Mouse (Mus musculus) heart, embryonic 12.5 days (tissue): ENCODE data around the gene BC067074. TPM values are rescaled to one million over a fixed set of nuclear protein-coding genes. Genes with fewer than 3 reads are reported as not detected.
"Not testable (repeated sequence)": the region's sequence is repeated elsewhere in the genome, so short reads cannot be mapped to it uniquely, and the experiment has no call there.

ENCODE experiments used
- ATAC-seq: fragments of 200-750 bp; cut with Nextera tagmentation; 2 replicates; pipeline ENCODE4 v1.8.0; 2017; ENCODE audit warnings: moderate TSS enrichment, moderate library complexity; ENCODE audit not compliant: insufficient number of reproducible peaks, low FRiP score
- H3K27ac ChIP-seq: fragments of 300-500 bp; sonication (generic); 2 replicates; pipeline ENCODE4 v1.5.1; 2016; ENCODE audit warnings: mild to moderate bottlenecking, moderate library complexity; ENCODE audit not compliant: poor library complexity, severe bottlenecking
- H3K27me3 ChIP-seq: fragments of 300-500 bp; sonication (generic); replicated peaks from 2 replicates; pipeline ENCODE4 v1.6.1; 2016; ENCODE audit warnings: mild to moderate bottlenecking, moderate library complexity
- H3K36me3 ChIP-seq: fragments of 300-500 bp; sonication (generic); 2 replicates; pipeline ENCODE4 v1.6.1; 2016; ENCODE audit warnings: mild to moderate bottlenecking, moderate library complexity
- H3K4me1 ChIP-seq: fragments of 300-500 bp; sonication (generic); replicated peaks from 2 replicates; pipeline ENCODE4 v1.6.1; 2016; ENCODE audit warnings: mild to moderate bottlenecking
- H3K4me2 ChIP-seq: fragments of 300-500 bp; sonication (generic); 2 replicates; pipeline ENCODE4 v1.6.1; 2016; ENCODE audit warnings: mild to moderate bottlenecking, moderate library complexity
- H3K4me3 ChIP-seq: fragments of 300-500 bp; sonication (generic); 2 replicates; pipeline ENCODE4 v1.5.1; 2016; ENCODE audit warnings: mild to moderate bottlenecking
- H3K9ac ChIP-seq: fragments of 300-500 bp; sonication (generic); 2 replicates; pipeline ENCODE4 v1.6.1; 2016; ENCODE audit warnings: mild to moderate bottlenecking, moderate library complexity
- H3K9me3 ChIP-seq: fragments of 300-500 bp; sonication (generic); replicated peaks from 2 replicates; pipeline ENCODE4 v1.6.1; 2016; ENCODE audit warnings: mild to moderate bottlenecking, moderate library complexity
- WGBS: fragments of 180-500 bp; shearing (Covaris S2); methylation state at CpG from one replicate; pipeline ENCODE4 v1.1.7; 2016; 5-methylcytosine and 5-hydroxymethylcytosine counted together
- polyA plus RNA-seq: library from polyadenylated mRNA; unstranded; fragments of >200 nt; fragmentation: Nextera tagmentation; extraction: Ambion mirVana; gene quantifications from 2 replicates; pipeline ENCODE4 v1.2.1, GENCODE M21; 2016

The BC067074 gene
- polyA plus RNA-seq: 4.0 and 4.2 TPM in 2 replicates

DNA sequence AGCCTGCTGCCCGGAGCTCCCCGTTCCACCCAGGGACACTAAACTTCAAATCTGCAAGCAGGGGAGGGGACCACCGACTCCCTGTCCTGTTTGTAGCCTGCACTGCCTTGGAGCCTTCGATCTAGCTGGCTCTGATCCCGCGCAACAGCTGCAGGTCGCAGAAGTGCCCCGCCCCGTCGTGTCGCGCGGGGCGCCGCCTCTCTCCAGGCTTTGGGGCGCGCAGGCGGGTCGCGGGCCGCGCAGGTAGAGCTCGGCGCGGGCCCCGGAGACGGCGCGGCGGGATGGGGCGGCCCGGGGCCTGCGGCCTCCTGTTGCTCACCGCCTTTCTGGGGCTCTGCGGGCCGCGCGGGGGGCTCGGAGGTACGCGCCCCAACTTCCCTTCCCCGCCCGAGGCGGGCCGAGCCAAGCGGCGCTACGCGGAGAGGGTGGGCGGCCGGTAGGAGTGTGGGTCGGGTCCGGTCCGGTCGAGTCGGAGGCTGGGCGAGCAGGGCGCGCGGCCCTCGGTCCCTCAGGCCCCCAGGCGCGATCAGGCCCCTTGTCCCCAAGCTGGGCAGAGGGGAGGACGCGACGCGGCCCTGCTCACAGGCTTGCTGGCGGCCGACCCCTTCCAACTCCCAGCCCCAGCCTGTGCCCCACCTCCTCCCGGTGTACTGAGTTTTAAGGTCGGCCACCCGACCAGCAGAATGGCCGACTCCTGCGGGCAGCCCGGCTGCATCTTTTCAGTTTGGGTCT, at the start of gene BC067074:
TSS of gene BC067074 (plus strand) at position 185 of the 732 bp plus-strand sequence.
- no peak within 1 kb of the TSS for H3K27ac ChIP-seq
- under 1% methylated on average over 74 of the region's 75 CpGs for WGBS
- ATAC-seq: peak; percentile 59
- H3K9ac ChIP-seq: peak within 1 kb of the TSS; percentile 89
- H3K4me2 ChIP-seq: peak within 1 kb of the TSS; percentile 86
- no peaks in the 10 kb centered on the region for H3K9me3 ChIP-seq
- no peaks in the 10 kb centered on the region for H3K27me3 ChIP-seq
- H3K4me1 ChIP-seq: peaks cover 7% of the 10 kb centered on the region; the same call in 1 of the 2 replicates
- H3K4me3 ChIP-seq: peak within 1 kb of the TSS; percentile 74
- H3K36me3 ChIP-seq: no peaks in the 10 kb centered on the region

DNA sequence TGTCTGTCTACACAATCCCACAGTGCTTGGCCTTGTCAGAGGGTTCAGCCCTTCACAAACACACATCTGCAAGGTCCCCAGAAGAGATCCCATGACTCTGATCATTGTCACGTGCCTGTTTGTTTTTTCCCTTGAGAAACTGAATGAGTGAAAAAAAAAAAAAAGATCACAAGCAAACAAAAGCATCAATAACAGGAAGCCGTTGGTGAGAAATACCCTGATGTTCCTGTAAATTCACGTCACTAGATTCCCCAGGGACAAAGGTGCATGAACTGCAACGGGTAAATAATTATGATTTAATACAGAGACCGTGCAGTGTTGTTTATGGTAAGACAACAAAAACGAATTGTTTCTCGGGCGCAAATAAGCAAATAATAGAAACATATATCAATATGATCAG, 47.9 kb upstream of the BC067074 start:
- no peak for ATAC-seq
- 72% methylated on average over 8 of the region's 8 CpGs for WGBS
- no peaks in the 10 kb centered on the region for H3K36me3 ChIP-seq
- no peaks in the 10 kb centered on the region for H3K9me3 ChIP-seq
- H3K27me3 ChIP-seq: no peaks in the 10 kb centered on the region
- no peak overlapping the region for H3K27ac ChIP-seq
- 0 out of 2 replicates have a peak, but pooled peaks cover 6% of the 10 kb centered on the region for H3K4me1 ChIP-seq
- no peak overlapping the region for H3K4me2 ChIP-seq
- no peak overlapping the region for H3K4me3 ChIP-seq
- no peak overlapping the region for H3K9ac ChIP-seq

- not testable (repeated sequence) for H3K9ac ChIP-seq, H3K27ac ChIP-seq, H3K4me2 ChIP-seq, ATAC-seq, H3K27me3 ChIP-seq, H3K36me3 ChIP-seq, H3K4me3 ChIP-seq, H3K9me3 ChIP-seq, H3K4me1 ChIP-seq
- WGBS: 81% methylated on average over 7 of the region's 7 CpGs
Observed at GRCm38 (mm10) chr13:113252580-113252979, 40.4 kb upstream of the BC067074 start.

GRCm38 (mm10) chr13:113256766-113257165, 36.2 kb upstream of the BC067074 start:
- no peak overlapping the region for H3K27ac ChIP-seq
- no peak for ATAC-seq
- H3K36me3 ChIP-seq: no peaks in the 10 kb centered on the region
- no peaks in the 10 kb centered on the region for H3K9me3 ChIP-seq
- no peak overlapping the region for H3K4me2 ChIP-seq
- WGBS: 69% methylated on average over 2 of the region's 2 CpGs
- no peak overlapping the region for H3K9ac ChIP-seq
- H3K4me1 ChIP-seq: no peaks in the 10 kb centered on the region
- H3K4me3 ChIP-seq: no peak overlapping the region
- no peaks in the 10 kb centered on the region for H3K27me3 ChIP-seq

DNA sequence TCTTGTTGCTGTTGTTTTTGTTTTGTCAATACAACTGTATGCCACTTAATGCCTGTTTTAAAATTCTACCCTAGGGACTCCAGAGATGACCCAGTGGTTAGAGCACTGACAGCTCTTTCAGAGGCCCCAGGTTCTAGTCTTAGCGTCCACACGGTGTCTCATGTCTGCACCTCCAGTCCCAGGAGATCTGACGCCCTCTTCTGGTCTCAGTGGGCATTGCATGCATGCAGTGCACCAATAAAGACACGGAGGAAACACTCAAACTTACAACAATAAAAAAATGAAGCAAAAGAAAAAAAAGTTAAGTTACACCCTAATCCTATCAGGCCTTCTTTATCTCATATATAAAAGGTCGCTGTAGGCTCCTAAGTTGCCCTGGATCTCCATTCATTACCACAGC, 35.8 kb upstream of the BC067074 start:
- H3K9ac ChIP-seq: no peak overlapping the region
- H3K4me3 ChIP-seq: no peak overlapping the region
- H3K27ac ChIP-seq: no peak overlapping the region
- H3K4me1 ChIP-seq: no peaks in the 10 kb centered on the region
- no peak overlapping the region for H3K4me2 ChIP-seq
- H3K27me3 ChIP-seq: no peaks in the 10 kb centered on the region
- H3K36me3 ChIP-seq: no peaks in the 10 kb centered on the region
- WGBS: 47% methylated on average over 5 of the region's 5 CpGs
- H3K9me3 ChIP-seq: no peaks in the 10 kb centered on the region
- ATAC-seq: no peak

DNA sequence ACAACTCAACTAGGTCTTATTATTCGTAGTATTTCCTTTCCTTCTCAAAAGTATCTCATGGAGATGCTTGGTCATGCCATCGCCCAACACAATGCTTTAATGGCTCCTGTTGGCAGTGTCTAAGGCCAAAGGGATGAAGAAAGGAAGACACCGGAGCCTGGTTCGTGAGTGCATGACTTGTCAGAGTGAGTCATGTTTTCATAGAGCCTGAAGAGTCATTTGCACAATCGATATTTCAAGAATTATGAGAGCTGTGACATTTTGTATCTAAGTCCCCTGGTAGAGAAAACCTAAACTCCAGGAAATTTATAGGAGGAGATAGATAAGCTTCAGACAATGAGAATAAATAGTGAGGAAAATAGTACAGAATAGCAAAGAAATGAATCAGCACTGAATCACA, 33.7 kb upstream of the BC067074 start:
- no peak for ATAC-seq
- Histone ChIP-seq H3K4me2 (no peak overlapping the region), H3K27me3 (no peaks in the 10 kb centered on the region), H3K9me3 (no peaks in the 10 kb centered on the region), H3K9ac (no peak overlapping the region), H3K4me3 (no peak overlapping the region), H3K4me1 (0 out of 2 replicates have a peak, but pooled peaks cover 8% of the 10 kb centered on the region), H3K36me3 (no peaks in the 10 kb centered on the region), H3K27ac (no peak overlapping the region)
- WGBS: 81% methylated on average over 5 of the region's 5 CpGs

DNA sequence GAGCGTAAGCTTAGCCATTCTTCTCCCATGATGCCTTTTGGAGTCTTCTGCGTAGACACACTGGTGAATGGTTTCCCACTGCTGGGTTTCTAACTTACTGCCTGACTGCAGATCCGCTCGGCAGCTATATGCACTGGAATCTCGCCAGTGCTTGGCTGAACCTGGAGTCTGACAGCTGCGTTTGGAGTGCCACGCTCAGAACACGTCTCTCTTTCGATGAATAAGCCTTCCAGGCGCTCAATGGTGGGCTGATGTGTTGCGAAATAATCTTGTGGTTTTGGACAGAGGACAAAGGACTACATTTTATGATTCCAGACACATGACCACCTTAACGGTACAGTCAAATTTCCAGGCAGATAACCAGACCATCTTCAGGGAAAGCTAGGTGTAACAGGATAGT, 30.1 kb upstream of the BC067074 start:
- H3K27ac ChIP-seq: no peak overlapping the region; the same call in 1 of the 2 replicates
- no peak overlapping the region for H3K4me3 ChIP-seq
- no peaks in the 10 kb centered on the region for H3K9me3 ChIP-seq
- ATAC-seq: 0 out of 2 replicates have a peak, but pooled peaks have one; percentile 15
- 0 out of 2 replicates have a peak, but pooled peaks cover 8% of the 10 kb centered on the region for H3K4me1 ChIP-seq
- H3K9ac ChIP-seq: no peak overlapping the region
- no peaks in the 10 kb centered on the region for H3K27me3 ChIP-seq
- peak overlapping the region; percentile 43 for H3K4me2 ChIP-seq
- 63% methylated on average over 12 of the region's 12 CpGs for WGBS
- H3K36me3 ChIP-seq: no peaks in the 10 kb centered on the region

DNA sequence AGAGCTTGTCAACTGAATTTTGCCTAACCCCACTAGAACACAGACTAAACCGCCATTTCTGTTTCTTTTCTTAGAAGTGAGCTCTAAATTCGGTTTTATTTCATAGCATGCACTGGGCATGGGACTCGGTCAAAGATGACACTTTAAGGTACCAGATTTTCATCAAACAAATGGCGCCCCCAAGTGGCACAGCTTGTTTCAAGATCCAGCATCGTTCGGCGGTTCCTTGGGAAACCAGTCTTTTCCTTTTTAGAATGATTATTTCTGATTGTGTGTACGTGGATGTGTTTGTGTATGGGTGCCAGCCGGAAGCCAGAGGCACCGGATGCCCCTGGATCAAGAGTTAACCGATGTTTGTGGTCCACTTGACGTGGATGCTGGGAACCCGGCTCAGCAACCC, 27.7 kb upstream of the BC067074 start:
- 26% methylated on average over 13 of the region's 13 CpGs for WGBS
- no peaks in the 10 kb centered on the region for H3K36me3 ChIP-seq
- H3K4me1 ChIP-seq: 0 out of 2 replicates have a peak, but pooled peaks cover 8% of the 10 kb centered on the region
- no peak overlapping the region for H3K9ac ChIP-seq
- no peak overlapping the region for H3K4me3 ChIP-seq
- no peak overlapping the region for H3K4me2 ChIP-seq
- H3K27me3 ChIP-seq: no peaks in the 10 kb centered on the region
- no peak for ATAC-seq
- no peaks in the 10 kb centered on the region for H3K9me3 ChIP-seq
- no peak overlapping the region for H3K27ac ChIP-seq

GRCm38 (mm10) chr13:113266495-113266951, 26.4 kb upstream of the BC067074 start:
- Histone ChIP-seq H3K36me3 (no peaks in the 10 kb centered on the region), H3K4me3 (no peak overlapping the region)
- ATAC-seq: 0 out of 2 replicates have a peak, but pooled peaks have one; percentile 31

GRCm38 (mm10) chr13:113267204-113267603, 25.8 kb upstream of the BC067074 start:
- Histone ChIP-seq H3K4me1 (peaks cover 13% of the 10 kb centered on the region; the same call in 1 of the 2 replicates), H3K4me3 (no peak overlapping the region), H3K9me3 (no peaks in the 10 kb centered on the region), H3K27me3 (no peaks in the 10 kb centered on the region), H3K9ac (no peak overlapping the region), H3K36me3 (no peaks in the 10 kb centered on the region), H3K4me2 (no peak overlapping the region), H3K27ac (no peak overlapping the region)
- WGBS: 84% methylated on average over 3 of the region's 3 CpGs
- ATAC-seq: no peak

More at GRCm38 (mm10) chr13:113266495-113266951, 26.4 kb upstream of the BC067074 start:
- Histone ChIP-seq H3K27me3 (no peaks in the 10 kb centered on the region), H3K4me1 (peaks cover 13% of the 10 kb centered on the region; the same call in 1 of the 2 replicates), H3K9ac (no peak overlapping the region), H3K9me3 (no peaks in the 10 kb centered on the region), H3K4me2 (peak overlapping the region; percentile 48), H3K27ac (no peak overlapping the region)
- 29% methylated on average over 9 of the region's 9 CpGs for WGBS
